Mouse (Mus musculus): ENCODE results near the gene Litaf. TPM values are rescaled to one million over a fixed set of nuclear protein-coding genes. Genes with fewer than 3 reads are reported as not detected.

The Litaf gene
- polyA plus RNA-seq, 1 experiment from 2014 or later = 87.2 TPM

GRCm38 (mm10) chr16:10988261-10988660 lies 77.7 kb downstream of the Litaf start:
- Histone ChIP-seq H3K9ac (ENCODE audit: low read length) (no peak overlapping the region), H3K27me3 (ENCODE audit: control insufficient read depth, insufficient read depth, low read length) (no peaks in the 10 kb centered on the region), H3K4me2 (ENCODE audit: low read depth, severe bottlenecking) (no peak overlapping the region), H3K4me1 (ENCODE audit: control insufficient read depth, insufficient read depth, low read length) (no peaks in the 10 kb centered on the region), H3K9me3 (ENCODE audit: control insufficient read depth, low read length) (peaks cover 5% of the 10 kb centered on the region; the same call in 1 of the 2 replicates), H3K36me3 (ENCODE audit: control insufficient read depth, insufficient read depth, low read length) (no peaks in the 10 kb centered on the region; the same call in 1 of the 2 replicates), H3K27ac (replicated peaks; ENCODE audit: low read depth, low read length) (no peak overlapping the region), H3K4me3 (ENCODE audit: low read depth, low read length) (no peak overlapping the region)
- 84% methylated on average over 9 of the region's 9 CpGs for WGBS
- no peak for ATAC-seq (ENCODE audit: insufficient number of reproducible peaks, low FRiP score, low TSS enrichment, low read depth)
- DNase-seq (ENCODE audit: low spot score) = no peak

GRCm38 (mm10) chr16:10984534-10984933 lies 81.4 kb downstream of the Litaf start:
- H3K36me3 ChIP-seq (ENCODE audit: control insufficient read depth, insufficient read depth, low read length) = no peaks in the 10 kb centered on the region; the same call in 1 of the 2 replicates
- H3K4me1 ChIP-seq (ENCODE audit: control insufficient read depth, insufficient read depth, low read length) = no peaks in the 10 kb centered on the region
- WGBS = 76% methylated on average over 5 of the region's 5 CpGs
- DNase-seq (ENCODE audit: low spot score) (no peak), ATAC-seq (ENCODE audit: insufficient number of reproducible peaks, low FRiP score, low TSS enrichment, low read depth) (no peak)
- no peak overlapping the region for H3K4me2 ChIP-seq (ENCODE audit: low read depth, severe bottlenecking)
- H3K9me3 ChIP-seq (ENCODE audit: control insufficient read depth, low read length) = no peaks in the 10 kb centered on the region
- H3K4me3 ChIP-seq (ENCODE audit: low read depth, low read length) = no peak overlapping the region
- H3K27ac ChIP-seq (replicated peaks; ENCODE audit: low read depth, low read length) = no peak overlapping the region
- H3K9ac ChIP-seq (ENCODE audit: low read length) = no peak overlapping the region
- H3K27me3 ChIP-seq (ENCODE audit: control insufficient read depth, insufficient read depth, low read length) = no peaks in the 10 kb centered on the region

DNA sequence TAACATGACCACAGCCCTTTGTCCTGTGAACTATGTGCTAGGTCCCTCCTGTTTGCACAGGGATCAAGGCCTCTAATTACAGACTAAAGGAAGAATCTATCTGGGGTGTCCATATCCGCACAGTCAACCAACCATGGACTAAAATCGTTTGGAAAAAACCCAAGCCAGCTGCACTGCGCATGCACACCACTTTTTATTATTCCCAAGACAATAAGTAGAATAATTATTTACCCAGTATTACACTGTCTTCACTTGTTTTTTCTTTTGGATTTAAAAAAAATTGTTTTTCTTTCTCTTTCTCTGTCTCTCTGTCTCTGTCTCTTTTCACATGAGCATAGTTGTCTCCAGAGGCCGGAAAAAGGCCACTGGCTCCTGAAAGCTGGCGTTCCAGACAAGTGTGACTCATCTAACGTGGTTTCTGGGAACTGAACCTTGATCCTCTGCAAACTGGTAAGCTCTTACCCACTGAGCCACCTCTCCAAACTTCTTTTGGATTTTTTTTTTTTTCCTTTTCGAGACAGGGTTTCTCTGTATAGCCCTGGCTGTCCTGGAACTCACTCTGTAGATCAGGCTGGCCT lies 84.4 kb downstream of the Litaf start:
- Histone ChIP-seq H3K36me3 (ENCODE audit: control insufficient read depth, insufficient read depth, low read length) (no peaks in the 10 kb centered on the region; the same call in 1 of the 2 replicates), H3K4me1 (ENCODE audit: control insufficient read depth, insufficient read depth, low read length) (no peaks in the 10 kb centered on the region; the same call in 1 of the 2 replicates), H3K9ac (ENCODE audit: low read length) (no peak overlapping the region), H3K4me3 (ENCODE audit: low read depth, low read length) (no peak overlapping the region), H3K27me3 (ENCODE audit: control insufficient read depth, insufficient read depth, low read length) (no peaks in the 10 kb centered on the region), H3K4me2 (ENCODE audit: low read depth, severe bottlenecking) (no peak overlapping the region), H3K27ac (replicated peaks; ENCODE audit: low read depth, low read length) (no peak overlapping the region), H3K9me3 (ENCODE audit: control insufficient read depth, low read length) (no peaks in the 10 kb centered on the region)
- ATAC-seq (ENCODE audit: insufficient number of reproducible peaks, low FRiP score, low TSS enrichment, low read depth) (no peak), DNase-seq (ENCODE audit: low spot score) (no peak)
- 81% methylated on average over 7 of the region's 7 CpGs for WGBS

GRCm38 (mm10) chr16:10979064-10979803 lies 86.7 kb downstream of the Litaf start:
- H3K9ac ChIP-seq (ENCODE audit: low read length) = no peak overlapping the region
- H3K9me3 ChIP-seq (ENCODE audit: control insufficient read depth, low read length) = no peaks in the 10 kb centered on the region
- no peak for ATAC-seq (ENCODE audit: insufficient number of reproducible peaks, low FRiP score, low TSS enrichment, low read depth)
- no peak overlapping the region for H3K27ac ChIP-seq (replicated peaks; ENCODE audit: low read depth, low read length)
- DNase-seq (ENCODE audit: low spot score) = no peak
- no peaks in the 10 kb centered on the region for H3K27me3 ChIP-seq (ENCODE audit: control insufficient read depth, insufficient read depth, low read length)
- H3K4me3 ChIP-seq (ENCODE audit: low read depth, low read length) = no peak overlapping the region
- WGBS = 73% methylated on average over 11 of the region's 11 CpGs
- H3K36me3 ChIP-seq (ENCODE audit: control insufficient read depth, insufficient read depth, low read length) = peaks cover 2% of the 10 kb centered on the region; the same call in 1 of the 2 replicates
- no peaks in the 10 kb centered on the region; the same call in 1 of the 2 replicates for H3K4me1 ChIP-seq (ENCODE audit: control insufficient read depth, insufficient read depth, low read length)
- H3K4me2 ChIP-seq (ENCODE audit: low read depth, severe bottlenecking) = no peak overlapping the region; the same call in 1 of the 2 replicates

- Histone ChIP-seq H3K4me2 (ENCODE audit: low read depth, severe bottlenecking) (no peak overlapping the region), H3K27me3 (ENCODE audit: control insufficient read depth, insufficient read depth, low read length) (no peaks in the 10 kb centered on the region), H3K4me1 (ENCODE audit: control insufficient read depth, insufficient read depth, low read length) (no peaks in the 10 kb centered on the region; the same call in 1 of the 2 replicates), H3K36me3 (ENCODE audit: control insufficient read depth, insufficient read depth, low read length) (peaks cover 2% of the 10 kb centered on the region; the same call in 1 of the 2 replicates), H3K4me3 (ENCODE audit: low read depth, low read length) (no peak overlapping the region), H3K9me3 (ENCODE audit: control insufficient read depth, low read length) (no peaks in the 10 kb centered on the region), H3K27ac (replicated peaks; ENCODE audit: low read depth, low read length) (no peak overlapping the region), H3K9ac (ENCODE audit: low read length) (no peak overlapping the region)
- ATAC-seq (ENCODE audit: insufficient number of reproducible peaks, low FRiP score, low TSS enrichment, low read depth) (no peak), DNase-seq (ENCODE audit: low spot score) (no peak)
- 94% methylated on average over 9 of the region's 9 CpGs for WGBS
Measured at GRCm38 (mm10) chr16:10977877-10978276, 88.1 kb downstream of the Litaf start.

GRCm38 (mm10) chr16:10976202-10976631 lies 89.7 kb downstream of the Litaf start:
- Histone ChIP-seq H3K4me2 (ENCODE audit: low read depth, severe bottlenecking) (no peak overlapping the region), H3K4me1 (ENCODE audit: control insufficient read depth, insufficient read depth, low read length) (no peaks in the 10 kb centered on the region; the same call in 1 of the 2 replicates), H3K9ac (ENCODE audit: low read length) (no peak overlapping the region), H3K9me3 (ENCODE audit: control insufficient read depth, low read length) (no peaks in the 10 kb centered on the region), H3K36me3 (ENCODE audit: control insufficient read depth, insufficient read depth, low read length) (peaks cover 2% of the 10 kb centered on the region; the same call in 1 of the 2 replicates), H3K27me3 (ENCODE audit: control insufficient read depth, insufficient read depth, low read length) (no peaks in the 10 kb centered on the region), H3K27ac (replicated peaks; ENCODE audit: low read depth, low read length) (no peak overlapping the region), H3K4me3 (ENCODE audit: low read depth, low read length) (no peak overlapping the region)
- DNase-seq (ENCODE audit: low spot score) (no peak), ATAC-seq (ENCODE audit: insufficient number of reproducible peaks, low FRiP score, low TSS enrichment, low read depth) (no peak)
- WGBS = 68% methylated on average over 11 of the region's 11 CpGs

DNA sequence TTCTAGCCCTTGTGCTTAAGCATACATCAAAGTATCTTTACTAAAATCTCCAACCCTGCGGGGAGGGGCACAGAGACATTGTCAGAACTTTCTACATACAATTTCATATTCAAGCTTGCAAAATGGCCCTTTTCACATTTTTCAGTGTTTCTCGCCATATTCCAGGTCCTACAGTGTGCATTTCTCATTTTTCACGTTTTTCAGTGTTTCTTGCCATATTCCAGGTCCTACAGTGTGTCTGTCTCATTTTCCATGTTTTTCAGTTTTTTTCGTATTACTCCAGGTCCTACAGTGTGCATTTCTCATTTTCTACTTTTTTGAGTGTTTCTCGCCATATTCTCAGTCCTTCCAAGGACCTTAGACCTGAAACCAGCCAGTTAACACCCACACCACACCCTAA lies 91.0 kb downstream of the Litaf start:
- no peaks in the 10 kb centered on the region for H3K9me3 ChIP-seq (ENCODE audit: control insufficient read depth, low read length)
- H3K27ac ChIP-seq (replicated peaks; ENCODE audit: low read depth, low read length) = no peak overlapping the region
- no peaks in the 10 kb centered on the region; the same call in 1 of the 2 replicates for H3K4me1 ChIP-seq (ENCODE audit: control insufficient read depth, insufficient read depth, low read length)
- DNase-seq (ENCODE audit: low spot score) (no peak), ATAC-seq (ENCODE audit: insufficient number of reproducible peaks, low FRiP score, low TSS enrichment, low read depth) (no peak)
- H3K4me2 ChIP-seq (ENCODE audit: low read depth, severe bottlenecking) = no peak overlapping the region
- 80% methylated on average over 5 of the region's 5 CpGs for WGBS
- peaks cover 2% of the 10 kb centered on the region; the same call in 1 of the 2 replicates for H3K36me3 ChIP-seq (ENCODE audit: control insufficient read depth, insufficient read depth, low read length)
- no peak overlapping the region for H3K9ac ChIP-seq (ENCODE audit: low read length)
- no peak overlapping the region for H3K4me3 ChIP-seq (ENCODE audit: low read depth, low read length)
- no peaks in the 10 kb centered on the region for H3K27me3 ChIP-seq (ENCODE audit: control insufficient read depth, insufficient read depth, low read length)

DNA sequence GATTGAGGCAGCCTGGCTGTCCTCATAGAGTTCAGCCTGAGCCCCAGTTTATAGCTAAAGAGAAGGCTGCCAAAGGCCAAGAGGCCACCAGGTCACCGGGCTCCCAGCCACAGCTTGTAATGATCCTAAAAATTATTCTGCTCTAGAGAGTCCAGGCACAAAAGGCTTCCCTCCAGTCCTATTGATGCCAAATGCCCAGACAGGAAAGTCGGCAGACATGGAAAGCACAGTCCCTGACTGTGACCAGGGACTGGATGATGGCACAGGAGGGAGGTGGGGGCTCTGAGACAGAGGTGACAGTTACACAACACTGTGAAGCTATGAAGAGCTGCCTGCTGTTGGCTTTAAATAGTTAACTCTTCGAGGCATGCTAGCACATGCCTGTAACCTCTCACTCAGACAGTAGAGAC lies 91.9 kb downstream of the Litaf start:
- H3K4me3 ChIP-seq (ENCODE audit: low read depth, low read length) = no peak overlapping the region
- 10% methylated on average over 3 of the region's 3 CpGs for WGBS
- H3K36me3 ChIP-seq (ENCODE audit: control insufficient read depth, insufficient read depth, low read length) = peaks cover 2% of the 10 kb centered on the region; the same call in 1 of the 2 replicates
- no peak overlapping the region for H3K9ac ChIP-seq (ENCODE audit: low read length)
- H3K27me3 ChIP-seq (ENCODE audit: control insufficient read depth, insufficient read depth, low read length) = no peaks in the 10 kb centered on the region
- DNase-seq (ENCODE audit: low spot score) (no peak), ATAC-seq (ENCODE audit: insufficient number of reproducible peaks, low FRiP score, low TSS enrichment, low read depth) (no peak)
- H3K9me3 ChIP-seq (ENCODE audit: control insufficient read depth, low read length) = no peaks in the 10 kb centered on the region
- no peak overlapping the region for H3K27ac ChIP-seq (replicated peaks; ENCODE audit: low read depth, low read length)
- H3K4me2 ChIP-seq (ENCODE audit: low read depth, severe bottlenecking) = no peak overlapping the region
- no peaks in the 10 kb centered on the region; the same call in 1 of the 2 replicates for H3K4me1 ChIP-seq (ENCODE audit: control insufficient read depth, insufficient read depth, low read length)

Measured in limb, embryonic 11.5 days (tissue).